13 mouse cellular contexts compared by ENCODE assay signal in genomic region chr5:72579599-72579998, GRCm38 (mm10). TPM values are rescaled to one million over a fixed set of nuclear protein-coding genes. Genes with fewer than 3 reads are reported as not detected.
DNase-seq lines count a peak whose midpoint lies in the region; ATAC-seq lines count a peak whose summit lies in the region.
"Not testable (repeated sequence)": the region's sequence is repeated elsewhere in the genome, so short reads cannot be mapped to it uniquely, and the experiment has no call there.
"Had no signal": no experiment of that assay in that cellular context is flagged by ENCODE, and none has a peak within 500 bp of the region (broad histone marks: within the 10 kb centered on the region; RNA-seq: fewer than 3 reads in every experiment).

No protein-coding gene starts in this region.

- not testable (repeated sequence) for H3K27me3 ChIP-seq in embryonic facial prominence, embryonic 14.5 days (replicated peaks; ENCODE audit: control insufficient read depth, insufficient read depth, low read length); hindbrain, embryonic 16.5 days (replicated peaks; ENCODE audit: control insufficient read depth, insufficient read depth, low read length); midbrain, embryonic 14.5 days (ENCODE audit: control insufficient read depth, insufficient read depth, low read length); neural tube, embryonic 13.5 days
- peaks cover 50% of the 10 kb centered on the region for H3K27me3 ChIP-seq in hindbrain, embryonic 10.5 days (ENCODE audit: insufficient read depth, poor library complexity, severe bottlenecking)
- H3K27me3 ChIP-seq in limb, embryonic 15.5 days = peaks cover 13% of the 10 kb centered on the region

- not testable (repeated sequence) for H3K27ac ChIP-seq in embryonic facial prominence, embryonic 14.5 days (replicated peaks; ENCODE audit: low read depth, low read length); hindbrain, embryonic 10.5 days; hindbrain, embryonic 16.5 days (ENCODE audit: low read depth, low read length); limb, embryonic 15.5 days; midbrain, embryonic 14.5 days (replicated peaks; ENCODE audit: low read depth, low read length); neural tube, embryonic 13.5 days (replicated peaks)

- 36% methylated on average over 10 of the region's 10 CpGs for WGBS in embryonic facial prominence, embryonic 14.5 days
- 60% methylated on average over 10 of the region's 10 CpGs for WGBS in hindbrain, embryonic 10.5 days
- WGBS in hindbrain, embryonic 16.5 days = 25% methylated on average over 10 of the region's 10 CpGs
- 34% methylated on average over 10 of the region's 10 CpGs for WGBS in limb, embryonic 15.5 days
- WGBS in midbrain, embryonic 14.5 days = 17% methylated on average over 10 of the region's 10 CpGs
- 25% methylated on average over 10 of the region's 10 CpGs for WGBS in neural tube, embryonic 13.5 days

- not testable (repeated sequence) for H3K36me3 ChIP-seq in embryonic facial prominence, embryonic 14.5 days (ENCODE audit: control insufficient read depth, insufficient read depth, low read length); hindbrain, embryonic 10.5 days; hindbrain, embryonic 16.5 days (ENCODE audit: control insufficient read depth, insufficient read depth, low read length); limb, embryonic 15.5 days; midbrain, embryonic 14.5 days (ENCODE audit: control insufficient read depth, insufficient read depth, low read length); neural tube, embryonic 13.5 days

- H3K4me2 ChIP-seq in embryonic facial prominence, embryonic 14.5 days (ENCODE audit: low read depth, low read length) = peak overlapping the region; percentile 72
- H3K4me2 ChIP-seq in hindbrain, embryonic 16.5 days (ENCODE audit: low read length) = peak overlapping the region; percentile 19; the same call in 1 of the 2 replicates
- H3K4me2 ChIP-seq in limb, embryonic 15.5 days = 0 out of 2 replicates have a peak overlapping the region, but pooled peaks have one; percentile 70
- H3K4me2 ChIP-seq in midbrain, embryonic 14.5 days (ENCODE audit: low read length) = peak overlapping the region; percentile 66
- H3K4me2 ChIP-seq in neural tube, embryonic 13.5 days = peak overlapping the region; percentile 58

- H3K9me3 ChIP-seq in embryonic facial prominence, embryonic 14.5 days (ENCODE audit: control insufficient read depth, low read length); hindbrain, embryonic 10.5 days; hindbrain, embryonic 16.5 days (ENCODE audit: control insufficient read depth, low read length); limb, embryonic 15.5 days; midbrain, embryonic 14.5 days (ENCODE audit: control insufficient read depth, low read length); neural tube, embryonic 13.5 days: not testable (repeated sequence)

- not testable (repeated sequence) for H3K9ac ChIP-seq in embryonic facial prominence, embryonic 14.5 days (ENCODE audit: low read depth, low read length); hindbrain, embryonic 16.5 days (ENCODE audit: low read depth, low read length); limb, embryonic 15.5 days; midbrain, embryonic 14.5 days (replicated peaks; ENCODE audit: low read length); neural tube, embryonic 13.5 days

- DNase-seq in embryo, embryonic 10.5 days (ENCODE audit: low spot score) = peak; percentile 42
- peak; percentile 65 for DNase-seq in embryonic facial prominence, embryonic 14.5 days (ENCODE audit: low spot score)
- peak; percentile 31 for DNase-seq in hindbrain, embryonic 10.5 days (ENCODE audit: low spot score)
- DNase-seq in midbrain, embryonic 14.5 days = peak; percentile 49

- peak; percentile 69 for ATAC-seq in embryonic facial prominence, embryonic 14.5 days (ENCODE audit: low read depth)
- ATAC-seq in hindbrain, embryonic 16.5 days = peak; percentile 62; the same call in 1 of the 2 replicates
- ATAC-seq in limb, embryonic 15.5 days (ENCODE audit: insufficient number of reproducible peaks, low FRiP score, low TSS enrichment, low read depth); midbrain, embryonic 14.5 days (ENCODE audit: low FRiP score, low TSS enrichment): not testable (repeated sequence)
- 0 out of 2 replicates have a peak, but pooled peaks have one; percentile 37 for ATAC-seq in neural tube, embryonic 13.5 days (ENCODE audit: low read depth)

- not testable (repeated sequence) for H3K4me1 ChIP-seq in embryonic facial prominence, embryonic 14.5 days (ENCODE audit: control insufficient read depth, insufficient read depth, low read length); hindbrain, embryonic 16.5 days (ENCODE audit: control insufficient read depth, insufficient read depth, low read depth, low read length); limb, embryonic 15.5 days; midbrain, embryonic 14.5 days (ENCODE audit: control insufficient read depth, insufficient read depth, low read length)
- peaks cover 15% of the 10 kb centered on the region for H3K4me1 ChIP-seq in hindbrain, embryonic 10.5 days (replicated peaks)
- peaks cover 11% of the 10 kb centered on the region; the same call in 1 of the 2 replicates for H3K4me1 ChIP-seq in neural tube, embryonic 13.5 days (replicated peaks)

- H3K4me3 ChIP-seq in embryonic facial prominence, embryonic 14.5 days (ENCODE audit: low read depth, low read length); hindbrain, embryonic 10.5 days; hindbrain, embryonic 16.5 days (ENCODE audit: low read length); limb, embryonic 15.5 days; midbrain, embryonic 14.5 days (replicated peaks; ENCODE audit: low read depth, low read length); neural tube, embryonic 13.5 days: not testable (repeated sequence)

RNA-seq across cellular contexts. Expression of gene Zar1, which starts 1.5 kb away (rescaled TPM):
- polyA plus RNA-seq in embryonic facial prominence, embryonic 14.5 days (2014; fragmentation: Nextera tagmentation; extraction: Ambion mirVana) = 0.74 and 1.1 TPM in 2 replicates
- 0.40 and 1.8 TPM in 2 replicates for polyA plus RNA-seq in hindbrain, embryonic 10.5 days (2016; fragmentation: Nextera tagmentation; extraction: Ambion mirVana)
- 4.4 and 5.4 TPM in 2 replicates for polyA plus RNA-seq in hindbrain, embryonic 16.5 days (2015; fragmentation: Nextera tagmentation; extraction: Ambion mirVana)
- polyA plus RNA-seq in limb, embryonic 15.5 days (2015; fragmentation: Nextera tagmentation; extraction: Ambion mirVana) = 0.40 and 0.61 TPM in 2 replicates
- 3.5 and 4.5 TPM in 2 replicates for polyA plus RNA-seq in midbrain, embryonic 14.5 days (2014; fragmentation: Nextera tagmentation; extraction: Ambion mirVana)
- polyA plus RNA-seq in neural tube, embryonic 13.5 days (2015; fragmentation: Nextera tagmentation; extraction: Ambion mirVana) = 3.8 and 5.9 TPM in 2 replicates
- polyA plus RNA-seq: activated CD4-positive, CD25-positive, alpha-beta regulatory T cell, adult 4 months; G1E; heart, postnatal 0 days; lung, adult 2 months; small intestine, adult 2 months had no signal

RNA-seq across cellular contexts. Expression of gene Gm5868, which starts 7.8 kb away (rescaled TPM):
- 0.56 and 0.81 TPM in 2 replicates for polyA plus RNA-seq in embryonic facial prominence, embryonic 14.5 days (2014; fragmentation: Nextera tagmentation; extraction: Ambion mirVana)
- 3.2 and 7.0 TPM in 2 replicates for polyA plus RNA-seq in hindbrain, embryonic 10.5 days (2016; fragmentation: Nextera tagmentation; extraction: Ambion mirVana)
- 8.3 and 8.4 TPM in 2 replicates for polyA plus RNA-seq in hindbrain, embryonic 16.5 days (2015; fragmentation: Nextera tagmentation; extraction: Ambion mirVana)
- polyA plus RNA-seq in limb, embryonic 15.5 days (2015; fragmentation: Nextera tagmentation; extraction: Ambion mirVana) = 0.27 and 0.31 TPM in 2 replicates
- 4.7 and 6.3 TPM in 2 replicates for polyA plus RNA-seq in midbrain, embryonic 14.5 days (2014; fragmentation: Nextera tagmentation; extraction: Ambion mirVana)
- 10.5 and 10.8 TPM in 2 replicates for polyA plus RNA-seq in neural tube, embryonic 13.5 days (2015; fragmentation: Nextera tagmentation; extraction: Ambion mirVana)
- polyA plus RNA-seq: activated CD4-positive, CD25-positive, alpha-beta regulatory T cell, adult 4 months; G1E; heart, postnatal 0 days; liver, embryonic 13.5 days; lung, adult 2 months had no signal

RNA-seq across cellular contexts. Expression of gene Nfxl1, which starts 20.1 kb away (rescaled TPM):
- polyA plus RNA-seq in embryonic facial prominence, embryonic 14.5 days (2014; fragmentation: Nextera tagmentation; extraction: Ambion mirVana) = 20.9 and 26.2 TPM in 2 replicates
- 14.9 and 18.1 TPM in 2 replicates for polyA plus RNA-seq in hindbrain, embryonic 10.5 days (2016; fragmentation: Nextera tagmentation; extraction: Ambion mirVana)
- 9.3 and 11.6 TPM in 2 replicates for polyA plus RNA-seq in hindbrain, embryonic 16.5 days (2015; fragmentation: Nextera tagmentation; extraction: Ambion mirVana)
- 15.4 and 16.6 TPM in 2 replicates for polyA plus RNA-seq in limb, embryonic 15.5 days (2015; fragmentation: Nextera tagmentation; extraction: Ambion mirVana)
- polyA plus RNA-seq in midbrain, embryonic 14.5 days (2014; fragmentation: Nextera tagmentation; extraction: Ambion mirVana) = 14.3 and 19.2 TPM in 2 replicates
- 13.7 and 15.2 TPM in 2 replicates for polyA plus RNA-seq in neural tube, embryonic 13.5 days (2015; fragmentation: Nextera tagmentation; extraction: Ambion mirVana)

Comparison
In these comparisons a context has a peak if more than half of its experiments do, and no peak if none do; other contexts are left out.
1. H3K4me2 ChIP-seq: peak in every context shown above with its lines; median percentile 72 in embryonic facial prominence, embryonic 14.5 days; 70 in limb, embryonic 15.5 days; 66 in midbrain, embryonic 14.5 days; 58 in neural tube, embryonic 13.5 days; 19 in hindbrain, embryonic 16.5 days.